Mouse (Mus musculus): ENCODE results near the gene Cdadc1.

DNA sequence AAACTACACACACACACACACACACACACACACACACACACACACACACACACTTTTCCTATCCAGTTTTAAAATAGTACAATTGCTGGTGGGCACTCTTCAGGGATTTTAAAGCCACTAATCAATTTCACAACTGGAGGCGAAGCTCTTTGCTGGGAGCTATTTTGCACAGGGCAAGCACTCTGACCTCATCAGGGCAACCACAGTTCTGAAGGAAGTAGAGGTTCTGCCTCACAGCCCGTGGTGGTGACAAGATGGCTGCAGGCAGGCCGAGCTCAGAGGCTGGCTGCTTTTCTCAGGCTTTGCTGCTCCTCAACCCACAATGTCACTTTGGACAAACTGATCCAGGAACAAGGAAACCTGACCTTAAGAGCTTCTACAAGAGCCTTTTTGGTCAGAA is 9.3 kb upstream of the Cdadc1 start:
- TF ChIP-seq CTCF (IDR thresholded peaks at IDR 0.05; ENCODE audit: low read depth, low read length) (no peak), POLR2A (IDR thresholded peaks at IDR 0.05; ENCODE audit: insufficient read depth, low read length) (no peak), EP300 (IDR thresholded peaks at IDR 0.05; ENCODE audit: insufficient read depth, low read depth, low read length) (no peak)

All from ES-Bruce4 (cell line).